Comparison of ENCODE assay signal across 31 mouse cellular contexts in the genomic region with DNA sequence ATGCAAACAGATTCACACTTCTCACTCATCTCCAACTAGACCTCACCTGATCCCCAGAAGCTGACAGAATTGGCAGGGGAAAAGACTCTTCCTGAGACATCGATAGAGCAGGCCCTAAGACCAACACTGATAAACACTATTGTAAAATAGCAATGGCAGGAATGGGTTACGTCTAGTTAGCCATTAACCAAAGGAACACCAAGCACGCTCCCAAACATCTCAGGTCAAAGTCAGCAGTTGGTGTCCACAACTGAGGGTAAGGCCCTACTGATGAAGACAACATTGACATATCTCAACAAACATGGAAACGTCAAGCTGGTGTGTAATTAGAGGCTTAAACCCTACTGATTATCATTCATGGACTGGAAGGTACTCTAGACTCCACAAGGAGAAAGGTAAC. TPM values are rescaled to one million over a fixed set of nuclear protein-coding genes. Genes with fewer than 3 reads are reported as not detected.
DNase-seq lines count a peak whose midpoint lies in the region; ATAC-seq and TF ChIP-seq lines count a peak whose summit lies in the region.
"Had no signal": no experiment of that assay in that cellular context is flagged by ENCODE, and none has a peak within 500 bp of the region (broad histone marks: within the 10 kb centered on the region; RNA-seq: fewer than 3 reads in every experiment).

No protein-coding gene starts in this region.

- H3K36me3 ChIP-seq in liver, adult 2 months (ENCODE audit: control insufficient read depth, insufficient read depth, low read length), result no peaks in the 10 kb centered on the region
- peaks cover 5% of the 10 kb centered on the region; the same call in 1 of the 2 replicates for H3K36me3 ChIP-seq in liver, embryonic 13.5 days

- H3K27me3 ChIP-seq in liver, adult 2 months (ENCODE audit: control insufficient read depth, insufficient read depth, low read length), result no peaks in the 10 kb centered on the region
- H3K27me3 ChIP-seq in liver, embryonic 13.5 days, result no peaks in the 10 kb centered on the region
- H3K27me3 ChIP-seq: limb, embryonic 12.5 days; megakaryocyte, embryonic 14.5 days; midbrain, embryonic 12.5 days; neural tube, embryonic 12.5 days had no signal

- no peak for TF ChIP-seq POLR2A in liver, adult 2 months (IDR thresholded peaks at IDR 0.05; ENCODE audit: extremely low read depth, insufficient read depth, low read length)

- peak; percentile 35 for DNase-seq in kidney, adult 18-20 months
- no peak for DNase-seq in kidney, postnatal 4 days
- DNase-seq in liver, adult 2 months (ENCODE audit: extremely low read depth, low read depth, low spot score), result peak; percentile 94
- DNase-seq in liver, result no peak
- DNase-seq in liver, embryonic 13.5 days, result no peak
- no peak for DNase-seq in cerebellum, adult 9-11 months
- no peak for DNase-seq in frontal cortex, postnatal 36 days (ENCODE audit: low spot score in 2 of 2)
- DNase-seq: adrenal gland, postnatal 25 days; cerebellum, adult 18-20 months; cerebellum, postnatal 14 days; forebrain, postnatal 0 days; gastrocnemius, postnatal 10 days; heart, postnatal 4 days; layer of hippocampus, adult 9-11 months; lung, adult 18-20 months; lung, postnatal 4 days; right cerebral cortex, adult 18-20 months; right cerebral cortex, postnatal 4 days; thymus, adult 18-20 months; thymus, postnatal 25 days had no signal

- H3K4me3 ChIP-seq in liver, adult 2 months (ENCODE audit: insufficient read depth, low read depth, low read length), result no peak overlapping the region
- H3K4me3 ChIP-seq in liver, embryonic 13.5 days (replicated peaks), result no peak overlapping the region
- H3K4me3 ChIP-seq: erythroblast, embryonic 14.5 days; limb, embryonic 12.5 days; megakaryocyte, embryonic 14.5 days; midbrain, embryonic 12.5 days; myocyte; neural tube, embryonic 12.5 days had no signal

- no peaks in the 10 kb centered on the region for H3K79me2 ChIP-seq in liver, adult 2 months (ENCODE audit: control insufficient read depth, insufficient read depth, low read length)

- H3K4me2 ChIP-seq in liver, embryonic 13.5 days, result no peak overlapping the region
- H3K4me2 ChIP-seq: heart, embryonic 11.5 days; hindbrain, embryonic 14.5 days; limb, embryonic 12.5 days; midbrain, embryonic 12.5 days; neural tube, embryonic 12.5 days had no signal

- peak; percentile 45 for ATAC-seq in liver, embryonic 13.5 days (ENCODE audit: low read depth)
- ATAC-seq: CD4-positive, CD25-positive, alpha-beta regulatory T cell, adult 4 months; forebrain, postnatal 0 days; lung, postnatal 0 days had no signal

- H3K27ac ChIP-seq in liver, adult 2 months (replicated peaks; ENCODE audit: insufficient read depth, low read depth, low read length), result peak overlapping the region; percentile 53
- H3K27ac ChIP-seq in liver, embryonic 13.5 days, result no peak overlapping the region
- H3K27ac ChIP-seq: hindbrain, embryonic 14.5 days; limb, embryonic 12.5 days; midbrain, embryonic 12.5 days; neural tube, embryonic 12.5 days; stomach, postnatal 0 days had no signal

- peaks cover 8% of the 10 kb centered on the region; the same call in 1 of the 2 replicates for H3K4me1 ChIP-seq in liver, adult 2 months (ENCODE audit: control insufficient read depth, insufficient read depth, low read length)
- H3K4me1 ChIP-seq in liver, embryonic 13.5 days (replicated peaks), result peaks cover 28% of the 10 kb centered on the region
- H3K4me1 ChIP-seq: limb, embryonic 12.5 days; megakaryocyte, embryonic 14.5 days; midbrain, embryonic 12.5 days; neural tube, embryonic 12.5 days had no signal

- no peak for TF ChIP-seq CTCF in liver, adult 2 months (IDR thresholded peaks at IDR 0.05; ENCODE audit: low read depth, low read length)

- no peak overlapping the region for H3K9ac ChIP-seq in liver, adult 2 months (ENCODE audit: low read depth, low read length)
- H3K9ac ChIP-seq in liver, embryonic 13.5 days, result no peak overlapping the region
- H3K9ac ChIP-seq: forebrain, postnatal 0 days; hindbrain, embryonic 14.5 days; limb, embryonic 12.5 days; midbrain, embryonic 12.5 days; neural tube, embryonic 12.5 days had no signal

- 26% methylated on average over 4 of the region's 4 CpGs for WGBS in liver, adult 2 months
- WGBS in liver, embryonic 13.5 days (ENCODE audit: insufficient replicate concordance), result 79% methylated on average over 4 of the region's 4 CpGs

- H3K9me3 ChIP-seq in liver, embryonic 13.5 days (replicated peaks), result no peaks in the 10 kb centered on the region
- H3K9me3 ChIP-seq: limb, embryonic 12.5 days; megakaryocyte, embryonic 14.5 days; neural tube, embryonic 12.5 days had no signal

RNA-seq across cellular contexts. Expression of a gene that starts 39.6 kb away (rescaled TPM):
- 6.6 and 7.4 TPM in 2 replicates for total RNA-seq in liver, adult 2 months (2014; rRNA removed)
- polyA plus RNA-seq in liver, adult 2 months (2012; rRNA removed), result 12.6 and 14.2 TPM in 2 replicates
- 9.8 and 10.2 TPM in 2 replicates for polyA plus RNA-seq in liver, embryonic 13.5 days (2015; fragmentation: Nextera tagmentation; extraction: Ambion mirVana)

Comparison
In these comparisons a context has a peak if more than half of its experiments do, and no peak if none do; other contexts are left out.
1. DNase-seq: peak in kidney, adult 18-20 months (single experiment) and liver, adult 2 months (single experiment); none in kidney, postnatal 4 days (0 of 2), liver (single experiment), liver, embryonic 13.5 days (single experiment), cerebellum, adult 9-11 months (single experiment) and frontal cortex, postnatal 36 days (0 of 2).